Mouse (Mus musculus): ENCODE results near the gene Tspan4.

DNA sequence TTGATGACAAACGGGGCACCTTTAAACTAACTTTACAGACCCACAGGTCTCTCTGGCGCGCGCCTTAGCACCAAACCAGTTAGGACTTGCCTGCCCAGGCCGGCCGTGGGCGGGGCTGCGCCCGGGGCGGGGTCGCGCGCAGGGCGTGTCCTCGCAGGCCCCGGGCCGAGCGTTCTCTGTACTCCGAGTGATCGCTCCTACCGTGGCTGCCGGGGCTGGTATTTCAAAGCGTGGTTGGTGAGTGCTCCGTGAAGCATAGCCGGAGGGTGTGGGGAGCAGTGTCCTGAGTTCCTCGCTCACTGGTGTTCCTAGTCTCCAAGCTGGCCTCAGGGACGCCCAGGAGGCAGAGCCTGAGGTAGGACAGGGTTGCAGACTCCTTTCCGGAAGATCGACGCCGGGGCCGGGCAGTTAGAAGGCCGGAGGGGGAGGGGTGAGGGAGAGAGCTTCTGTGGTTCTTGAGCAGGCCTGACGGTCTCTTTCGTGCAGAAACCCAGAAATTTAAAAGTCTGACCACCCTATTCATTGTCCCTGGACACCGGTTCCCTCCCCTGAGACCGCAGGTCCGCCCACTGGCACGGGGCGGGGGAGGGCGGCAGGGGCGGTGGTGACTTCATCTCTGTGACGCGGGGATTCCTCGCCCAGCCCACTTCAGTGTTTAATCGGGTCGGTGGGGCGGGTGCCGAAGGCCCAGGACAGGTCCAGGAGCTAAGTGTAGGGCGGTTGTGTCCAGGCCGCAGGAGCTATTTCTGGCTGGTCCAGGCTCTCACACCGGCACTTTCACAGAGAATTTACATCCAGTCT is 7.6 kb upstream of the Tspan4 start, which contains the start of gene Cd151:
- peak; percentile 63 for TF ChIP-seq POLR2A (IDR thresholded peaks at IDR 0.05; ENCODE audit: control insufficient read depth, low read depth, low read length)
- no peak for TF ChIP-seq CTCF (IDR thresholded peaks at IDR 0.05; ENCODE audit: control insufficient read depth, insufficient read depth, insufficient replicate concordance, low read depth, low read length)

Data from testis, adult 2 months (tissue).